Mouse (Mus musculus) megakaryocyte, embryonic 14.5 days (primary cell): ENCODE data around the gene Aldh3a2. TPM values are rescaled to one million over a fixed set of nuclear protein-coding genes. Genes with fewer than 3 reads are reported as not detected.

Experiments used
- H3K27me3 ChIP-seq: replicated peaks from 2 replicates; pipeline ENCODE3; 2012; ENCODE audit warnings: inconsistent platforms
- H3K36me3 ChIP-seq: replicated peaks from 2 replicates; pipeline ENCODE3; 2012; ENCODE audit warnings: low read length, inconsistent platforms, mixed read lengths
- H3K4me1 ChIP-seq: 2 replicates; pipeline ENCODE4 v1.6.1; 2012; ENCODE audit warnings: inconsistent platforms
- H3K4me3 ChIP-seq: replicated peaks from 2 replicates; pipeline ENCODE3; 2012; ENCODE audit warnings: moderate library complexity, mild to moderate bottlenecking, inconsistent platforms
- H3K9me3 ChIP-seq: 2 replicates; pipeline ENCODE4 v1.6.1; 2012; ENCODE audit warnings: inconsistent platforms
- FLI1 ChIP-seq: IDR thresholded peaks from 2 replicates; pipeline ENCODE4 v1.6.1; 2012; ENCODE audit warnings: low read length, inconsistent platforms, mixed read lengths
- GATA1 ChIP-seq: IDR thresholded peaks from 3 replicates; pipeline ENCODE4 v1.6.1; 2012; ENCODE audit warnings: mixed read lengths, low read length, inconsistent platforms, borderline replicate concordance
- polyA plus RNA-seq: library from polyadenylated mRNA; stranded (reverse); fragments of >175 nt; gene quantifications from 2 replicates; pipeline ENCODE4 v1.2.3, GENCODE M21; 2012; ENCODE audit warnings: low replicate concordance; ENCODE audit not compliant: insufficient read depth

The Aldh3a2 gene
- polyA plus RNA-seq, 1 experiment, result 4.0 TPM

DNA sequence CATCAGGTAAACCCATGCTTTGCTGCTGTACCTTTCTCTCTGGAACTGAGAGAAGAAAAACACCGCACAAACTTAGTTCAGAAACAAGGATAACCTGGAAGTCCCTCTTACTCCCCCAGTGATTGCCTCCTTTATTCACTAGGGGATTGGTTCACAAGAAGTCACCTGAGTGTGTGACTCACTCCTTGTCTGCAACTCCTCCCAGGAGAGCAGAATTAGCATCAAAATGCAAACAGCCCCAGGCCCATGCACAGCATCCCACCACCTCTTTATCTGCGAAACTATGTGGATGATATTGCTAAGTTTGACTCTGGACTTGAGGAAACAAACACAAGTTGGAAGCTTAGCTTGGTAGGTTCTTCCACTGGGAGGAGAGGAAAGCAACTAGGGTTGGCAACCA, 30.1 kb upstream of the Aldh3a2 start:
- H3K9me3 ChIP-seq, result no peaks in the 10 kb centered on the region; the same call in 1 of the 2 replicates
- no peak overlapping the region for H3K4me3 ChIP-seq
- H3K36me3 ChIP-seq, result no peaks in the 10 kb centered on the region
- TF ChIP-seq GATA1, result no peak
- TF ChIP-seq FLI1, result no peak
- peaks cover 25% of the 10 kb centered on the region for H3K4me1 ChIP-seq
- H3K27me3 ChIP-seq, result peaks cover 33% of the 10 kb centered on the region

GRCm38 (mm10) chr11:61296556-61296955, 29.3 kb upstream of the Aldh3a2 start:
- H3K36me3 ChIP-seq, result no peaks in the 10 kb centered on the region
- H3K4me3 ChIP-seq, result no peak overlapping the region
- peaks cover 18% of the 10 kb centered on the region for H3K4me1 ChIP-seq
- no peaks in the 10 kb centered on the region; the same call in 1 of the 2 replicates for H3K9me3 ChIP-seq
- peaks cover 31% of the 10 kb centered on the region for H3K27me3 ChIP-seq
- TF ChIP-seq GATA1 (no peak), FLI1 (no peak)

GRCm38 (mm10) chr11:61295556-61295955, 28.3 kb upstream of the Aldh3a2 start:
- TF ChIP-seq FLI1, result no peak
- TF ChIP-seq GATA1, result no peak
- Histone ChIP-seq H3K4me3 (no peak overlapping the region), H3K9me3 (no peaks in the 10 kb centered on the region; the same call in 1 of the 2 replicates), H3K4me1 (peaks cover 9% of the 10 kb centered on the region), H3K36me3 (no peaks in the 10 kb centered on the region), H3K27me3 (peaks cover 30% of the 10 kb centered on the region)

GRCm38 (mm10) chr11:61294431-61294830, 27.2 kb upstream of the Aldh3a2 start:
- Histone ChIP-seq H3K36me3 (no peaks in the 10 kb centered on the region), H3K27me3 (peaks cover 32% of the 10 kb centered on the region), H3K9me3 (no peaks in the 10 kb centered on the region; the same call in 1 of the 2 replicates), H3K4me1 (peaks cover 5% of the 10 kb centered on the region; the same call in 1 of the 2 replicates), H3K4me3 (no peak overlapping the region)
- TF ChIP-seq FLI1, result no peak

DNA sequence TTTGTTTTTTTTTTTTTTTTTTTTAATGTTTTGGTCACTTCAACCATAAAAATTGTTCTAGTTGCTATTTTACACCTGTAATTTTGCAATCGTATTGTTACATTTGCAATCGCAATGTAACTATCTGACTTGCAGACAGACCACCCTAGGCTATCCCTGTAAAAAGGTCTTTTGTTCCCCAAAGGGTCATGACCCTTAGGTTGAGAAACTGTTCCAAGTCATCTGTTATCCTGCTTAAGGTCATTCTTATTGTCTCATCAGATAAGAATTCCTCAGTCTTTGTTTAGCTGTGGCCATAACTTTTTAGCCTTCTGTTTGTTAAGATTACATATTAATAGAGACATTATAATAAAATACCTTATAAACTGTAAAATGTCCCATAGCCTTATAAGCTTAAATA, 26.0 kb upstream of the Aldh3a2 start:
- H3K36me3 ChIP-seq, result no peaks in the 10 kb centered on the region
- no peak for TF ChIP-seq GATA1
- no peak for TF ChIP-seq FLI1
- no peak overlapping the region for H3K4me3 ChIP-seq
- H3K9me3 ChIP-seq, result peaks cover 8% of the 10 kb centered on the region
- H3K27me3 ChIP-seq, result peaks cover 34% of the 10 kb centered on the region
- no peaks in the 10 kb centered on the region for H3K4me1 ChIP-seq

DNA sequence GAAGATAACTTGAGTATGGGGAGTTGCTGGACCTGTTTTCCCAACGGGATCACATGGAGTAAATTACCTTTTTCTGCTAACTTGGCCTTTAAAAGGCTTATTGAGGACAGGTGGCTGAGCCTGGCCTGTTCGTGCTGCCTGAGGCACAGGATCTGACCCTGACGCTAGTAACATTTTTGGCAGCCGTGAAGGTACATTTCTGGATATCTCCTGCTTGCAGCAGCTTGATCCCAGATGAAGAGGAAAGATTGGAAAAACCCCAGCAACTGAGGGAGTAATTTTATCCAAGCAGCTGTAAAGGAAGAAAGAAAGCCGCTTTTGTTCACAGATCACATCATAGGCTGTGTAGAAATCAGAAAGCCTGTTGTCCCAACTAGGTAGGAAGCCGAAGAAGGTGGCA, 17.1 kb upstream of the Aldh3a2 start:
- Histone ChIP-seq H3K9me3 (peaks cover 36% of the 10 kb centered on the region), H3K4me3 (no peak overlapping the region), H3K36me3 (no peaks in the 10 kb centered on the region), H3K27me3 (peaks cover 45% of the 10 kb centered on the region), H3K4me1 (no peaks in the 10 kb centered on the region)
- TF ChIP-seq GATA1 (no peak), FLI1 (no peak)

DNA sequence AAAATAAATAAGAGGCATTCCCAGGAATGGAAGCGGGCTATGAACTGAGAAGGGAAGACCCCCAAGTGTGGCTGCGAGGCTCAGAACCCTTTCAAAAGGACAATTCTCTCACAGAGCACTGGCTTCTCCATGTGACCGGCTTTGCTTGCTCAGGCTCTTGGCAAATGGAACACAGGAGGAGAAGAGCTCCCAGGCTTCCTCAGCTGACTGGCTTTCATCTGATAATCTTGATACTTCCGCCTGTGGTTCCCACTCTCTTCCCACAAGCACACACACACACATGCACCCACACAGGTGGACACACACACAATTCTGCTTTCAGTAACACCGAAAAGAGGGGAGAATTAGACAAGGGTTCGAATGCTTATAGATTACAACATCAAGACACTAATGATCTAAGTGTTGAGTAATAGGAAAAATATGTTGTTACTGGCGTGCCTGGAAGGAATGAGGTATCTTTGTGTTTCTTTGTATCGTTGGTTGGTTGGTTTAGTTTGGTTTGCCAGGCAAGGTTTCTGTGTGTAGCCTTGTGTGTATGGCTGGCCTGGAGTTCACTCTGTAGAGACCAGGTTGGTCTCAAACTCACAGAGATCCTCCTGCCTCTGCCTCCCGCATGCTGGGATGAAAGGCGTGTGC, 16.3 kb upstream of the Aldh3a2 start:
- H3K4me1 ChIP-seq, result no peaks in the 10 kb centered on the region
- no peak for TF ChIP-seq GATA1
- TF ChIP-seq FLI1, result no peak
- peaks cover 42% of the 10 kb centered on the region for H3K27me3 ChIP-seq
- peaks cover 31% of the 10 kb centered on the region for H3K9me3 ChIP-seq
- H3K4me3 ChIP-seq, result no peak overlapping the region
- H3K36me3 ChIP-seq, result no peaks in the 10 kb centered on the region

DNA sequence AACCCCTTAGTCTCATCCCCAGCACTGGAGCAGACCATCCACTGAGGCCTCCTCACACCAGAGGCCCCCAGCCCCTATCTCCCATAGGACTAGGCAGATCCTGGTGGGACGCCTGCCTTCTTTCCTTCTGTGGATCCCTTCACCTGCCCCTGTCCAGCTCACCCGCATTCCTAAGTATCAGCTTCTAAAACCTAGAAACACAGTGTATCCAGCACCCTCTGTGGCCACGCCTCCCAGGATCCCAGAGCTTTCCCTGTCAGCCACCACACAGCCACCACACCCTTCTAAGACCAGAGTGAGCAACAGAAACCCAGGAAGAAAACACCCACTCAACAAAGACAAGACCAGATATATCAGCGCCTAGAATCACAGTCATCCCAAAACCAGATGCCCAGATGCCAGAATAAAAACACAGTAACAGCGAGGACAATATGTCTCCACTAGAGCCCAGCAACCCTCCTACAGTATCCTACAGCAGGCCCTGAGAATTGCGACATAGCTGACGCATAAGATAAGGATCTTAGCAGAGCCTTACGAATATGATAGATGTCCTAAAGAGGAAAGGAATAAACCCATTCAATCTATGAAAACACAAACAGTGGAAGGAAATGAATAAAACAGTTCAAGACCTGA, 11.3 kb upstream of the Aldh3a2 start:
- H3K36me3 ChIP-seq, result no peaks in the 10 kb centered on the region
- H3K4me1 ChIP-seq, result no peaks in the 10 kb centered on the region
- H3K4me3 ChIP-seq, result no peak overlapping the region
- H3K27me3 ChIP-seq, result peaks cover 43% of the 10 kb centered on the region
- peaks cover 6% of the 10 kb centered on the region; the same call in 1 of the 2 replicates for H3K9me3 ChIP-seq
- TF ChIP-seq FLI1 (no peak), GATA1 (no peak)

GRCm38 (mm10) chr11:61277937-61278336, 10.7 kb upstream of the Aldh3a2 start:
- Histone ChIP-seq H3K36me3 (no peaks in the 10 kb centered on the region), H3K27me3 (peaks cover 46% of the 10 kb centered on the region), H3K4me3 (no peak overlapping the region), H3K9me3 (peaks cover 6% of the 10 kb centered on the region; the same call in 1 of the 2 replicates), H3K4me1 (no peaks in the 10 kb centered on the region)
- no peak for TF ChIP-seq FLI1
- no peak for TF ChIP-seq GATA1

GRCm38 (mm10) chr11:61276482-61276881, 9.2 kb upstream of the Aldh3a2 start:
- no peak overlapping the region for H3K4me3 ChIP-seq
- TF ChIP-seq GATA1 (no peak), FLI1 (no peak)
- H3K27me3 ChIP-seq, result peaks cover 55% of the 10 kb centered on the region
- H3K4me1 ChIP-seq, result no peaks in the 10 kb centered on the region
- H3K36me3 ChIP-seq, result no peaks in the 10 kb centered on the region
- peaks cover 6% of the 10 kb centered on the region; the same call in 1 of the 2 replicates for H3K9me3 ChIP-seq
